Mouse (Mus musculus) heart, adult 18-20 months (tissue): ENCODE measurements around the gene Gjd3. TPM values are rescaled to one million over a fixed set of nuclear protein-coding genes. Genes with fewer than 3 reads are reported as not detected.
A peak's percentile ranks its signal among the peaks of the same experiment; 100 is the strongest.

Experiments used
- DNase-seq, 2 experiments: peaks; one replicate each; pipeline ENCODE4 v3.0.0; 2021 to 2022; ENCODE audit warnings: mixed read lengths in 1 of 2
- total RNA-seq, 2 experiments: library from RNA; stranded (reverse); gene quantifications; 2 replicates each; pipeline ENCODE4 v1.2.3; 2021

Gjd3 gene
- total RNA-seq, 2 experiments from 2014 or later, result 0.36 to 0.45 TPM

GRCm38 (mm10) chr11:98981289-98981996 is 1.4 kb downstream of the Gjd3 start:
- no peak for DNase-seq

GRCm38 (mm10) chr11:98979356-98979755 is 3.5 kb downstream of the Gjd3 start:
- no peak for DNase-seq

GRCm38 (mm10) chr11:98978526-98979148 is 4.2 kb downstream of the Gjd3 start:
- no peak for DNase-seq

GRCm38 (mm10) chr11:98974871-98975719 is 7.7 kb downstream of the Gjd3 start:
- peak; percentile 75 to 88 for DNase-seq

GRCm38 (mm10) chr11:98974213-98974612 is 8.6 kb downstream of the Gjd3 start:
- no peak for DNase-seq

- peak in 1 of 2 experiments; percentile 39 for DNase-seq
These were observed 9.2 kb downstream of the Gjd3 start for GRCm38 (mm10) chr11:98973584-98973983.

GRCm38 (mm10) chr11:98972801-98973360 is 9.9 kb downstream of the Gjd3 start:
- DNase-seq, result no peak

GRCm38 (mm10) chr11:98972215-98972614 is 10.6 kb downstream of the Gjd3 start:
- peak; percentile 83 to 97 for DNase-seq

GRCm38 (mm10) chr11:98971316-98972031 is 11.3 kb downstream of the Gjd3 start:
- peak; percentile 67 to 79 for DNase-seq

- no peak for DNase-seq
These were observed 12.5 kb downstream of the Gjd3 start for GRCm38 (mm10) chr11:98970191-98970925.

- DNase-seq, result no peak
These were observed 13.3 kb downstream of the Gjd3 start for GRCm38 (mm10) chr11:98969496-98969927.

GRCm38 (mm10) chr11:98968716-98969495 is 13.9 kb downstream of the Gjd3 start:
- no peak for DNase-seq

- DNase-seq, result no peak
These were observed 14.7 kb downstream of the Gjd3 start for GRCm38 (mm10) chr11:98968079-98968478.

GRCm38 (mm10) chr11:98966499-98967141 is 16.2 kb downstream of the Gjd3 start:
- peak; percentile 89 to 93 for DNase-seq

- no peak for DNase-seq
These were observed 17.3 kb downstream of the Gjd3 start for GRCm38 (mm10) chr11:98965416-98966077.

- peak; percentile 80 to 84 for DNase-seq
These were observed 18.0 kb downstream of the Gjd3 start for GRCm38 (mm10) chr11:98964616-98965415.

GRCm38 (mm10) chr11:98964201-98964615 is 18.6 kb downstream of the Gjd3 start:
- DNase-seq, result no peak
